Mouse (Mus musculus): ENCODE data around the gene Adgra3. TPM values are rescaled to one million over a fixed set of nuclear protein-coding genes. Genes with fewer than 3 reads are reported as not detected.

The Adgra3 gene
- total and polyA plus RNA-seq, 3 experiments: not detected

- TF ChIP-seq USF2 (IDR thresholded peaks at IDR 0.05; ENCODE audit: borderline replicate concordance in 1 of 2, insufficient read depth in 1 of 2, low read depth in 1 of 2, low read length in 2 of 2) (no peak), UBTF (IDR thresholded peaks at IDR 0.05; ENCODE audit: borderline replicate concordance, insufficient read depth, low read depth, low read length) (no peak), SIN3A (IDR thresholded peaks at IDR 0.05; ENCODE audit: low read length) (no peak)
Measured at GRCm38 (mm10) chr5:50014658-50015057, 44.1 kb downstream of the Adgra3 start (continued).

- no peaks in the 10 kb centered on the region; a peak in 1 of 4 replicates for H3K4me1 ChIP-seq (ENCODE audit: control insufficient read depth in 1 of 2, insufficient read depth in 2 of 2, low read length in 2 of 2)
- no peaks in the 10 kb centered on the region for H3K9me3 ChIP-seq (replicated peaks; ENCODE audit: insufficient read depth, low read length)
- H3K79me2 ChIP-seq (ENCODE audit: control insufficient read depth, insufficient read depth, low read length, poor library complexity): no peaks in the 10 kb centered on the region
- no peak overlapping the region for H3K9ac ChIP-seq (ENCODE audit: control insufficient read depth, low read depth, low read length, poor library complexity, severe bottlenecking)
- TF ChIP-seq GABPA (IDR thresholded peaks at IDR 0.05; ENCODE audit: low read depth, low read length) (no peak), TCF12 (IDR thresholded peaks at IDR 0.05; ENCODE audit: low read depth, low read length) (no peak), BHLHE40 (IDR thresholded peaks at IDR 0.05; ENCODE audit: borderline replicate concordance, low read depth, low read length) (no peak), RAD21 (IDR thresholded peaks at IDR 0.05; ENCODE audit: low read depth, low read length) (no peak), MYC (IDR thresholded peaks at IDR 0.05; ENCODE audit: low read depth, low read length) (no peak), ZMIZ1 (IDR thresholded peaks at IDR 0.05; ENCODE audit: low read depth, low read length) (no peak), MYB (IDR thresholded peaks at IDR 0.05; ENCODE audit: low read depth, low read length) (no peak), HCFC1 (IDR thresholded peaks at IDR 0.05; ENCODE audit: low read depth, low read length) (no peak), E2F4 (IDR thresholded peaks at IDR 0.05; ENCODE audit: borderline replicate concordance, low read depth, low read length) (no peak), SIN3A (IDR thresholded peaks at IDR 0.05; ENCODE audit: low read length) (no peak), GATA1 (IDR thresholded peaks at IDR 0.05; ENCODE audit: low read depth, low read length) (no peak), ETS1 (IDR thresholded peaks at IDR 0.05; ENCODE audit: low read depth, low read length) (no peak), ELF1 (IDR thresholded peaks at IDR 0.05; ENCODE audit: low read depth, low read length) (no peak), CTCF (IDR thresholded peaks at IDR 0.05 in 2 of 3, conservative IDR thresholded peaks at IDR 0.05 in 1 of 3; ENCODE audit: control insufficient read depth in 1 of 3, insufficient read depth in 1 of 3, low read depth in 2 of 3, low read length in 3 of 3, poor library complexity in 1 of 3, severe bottlenecking in 1 of 3) (no peak), POLR2AphosphoS2 (IDR thresholded peaks at IDR 0.05; ENCODE audit: low read length) (no peak), SMC3 (IDR thresholded peaks at IDR 0.05; ENCODE audit: low read depth, low read length) (no peak), MXI1 (IDR thresholded peaks at IDR 0.05; ENCODE audit: low read depth, low read length) (no peak), ZKSCAN1 (IDR thresholded peaks at IDR 0.05; ENCODE audit: low read depth, low read length) (no peak), ZNF384 (IDR thresholded peaks at IDR 0.05; ENCODE audit: low read depth, low read length) (no peak), MAX (IDR thresholded peaks at IDR 0.05; ENCODE audit: low read length) (no peak)
- DNase-seq (ENCODE audit: low read depth, low spot score): no peak
- H3K4me3 ChIP-seq (ENCODE audit: control insufficient read depth in 1 of 2, insufficient read depth in 1 of 2, low read depth in 2 of 2, low read length in 2 of 2): no peak overlapping the region
- peaks cover 0 to 3% of the 10 kb centered on the region in 2 experiments; a peak in 1 of 4 replicates for H3K36me3 ChIP-seq (ENCODE audit: control insufficient read depth in 1 of 2, insufficient read depth in 2 of 2, low read length in 2 of 2)
- no peaks in the 10 kb centered on the region for H3K27me3 ChIP-seq (ENCODE audit: control insufficient read depth in 1 of 2, insufficient read depth in 2 of 2, low read length in 2 of 2)
- no peak overlapping the region for H3K27ac ChIP-seq (ENCODE audit: control insufficient read depth, low read depth, low read length)
Measured at GRCm38 (mm10) chr5:50013965-50014364, 44.8 kb downstream of the Adgra3 start.

Measured in MEL (cell line).